Mouse (Mus musculus): ENCODE data around the gene Chmp4b.

DNA sequence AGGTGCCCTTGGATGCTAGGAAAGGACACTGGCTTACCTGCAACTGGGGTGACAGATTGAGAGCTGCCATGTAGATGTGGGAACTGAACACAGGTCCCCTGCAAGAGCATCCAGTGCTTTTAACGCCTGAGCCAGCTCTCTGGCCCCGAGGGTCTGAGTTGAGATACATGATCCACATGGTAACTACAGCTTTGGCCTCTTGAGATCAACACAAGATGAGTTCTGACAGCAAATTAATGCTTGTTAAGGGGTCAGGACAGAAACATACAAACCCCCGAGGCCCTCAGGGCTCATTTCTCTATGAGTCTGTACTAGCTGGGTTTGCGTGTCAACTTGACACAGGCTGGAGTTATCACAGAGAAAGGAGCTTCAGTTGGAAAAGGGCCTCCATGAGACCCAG is 92.4 kb downstream of the Chmp4b start:
- no peak for TF ChIP-seq CTCF (IDR thresholded peaks at IDR 0.05; ENCODE audit: low read depth)
- no peak for TF ChIP-seq EP300 (IDR thresholded peaks at IDR 0.05; ENCODE audit: low read depth)
